Mouse (Mus musculus) small intestine, adult 2 months (tissue): ENCODE results near the gene Cacna1e.

ENCODE experiments used
- CTCF ChIP-seq: fragments of 200-500 bp; IDR thresholded peaks from 2 replicates; pipeline ENCODE4 v1.5.1; 2012; ENCODE audit warnings: low read depth, mild to moderate bottlenecking, control low read depth, inconsistent platforms, low read length, moderate library complexity, mixed read lengths; ENCODE audit not compliant: insufficient replicate concordance, insufficient read length; ENCODE audit errors: extremely low read depth
- POLR2A ChIP-seq: fragments of 200-500 bp; IDR thresholded peaks from 2 replicates; pipeline ENCODE4 v1.6.1; 2012; ENCODE audit warnings: low read depth, mild to moderate bottlenecking, control low read depth, inconsistent platforms, low read length, moderate library complexity

GRCm38 (mm10) chr1:154848683-154849579 lies 35.4 kb downstream of the Cacna1e start:
- TF ChIP-seq CTCF (no peak), POLR2A (no peak)
